Mouse (Mus musculus): ENCODE results near the gene Tmem19. TPM values are rescaled to one million over a fixed set of nuclear protein-coding genes. Genes with fewer than 3 reads are reported as not detected.
"Not testable (repeated sequence)": the region's sequence is repeated elsewhere in the genome, so short reads cannot be mapped to it uniquely, and the experiment has no call there.

Gene Tmem19
- polyA plus RNA-seq, 1 experiment from 2014 or later: 20.3 TPM

- no peaks in the 10 kb centered on the region for H3K9me3 ChIP-seq
- H3K36me3 ChIP-seq: no peaks in the 10 kb centered on the region
- H3K27ac ChIP-seq (replicated peaks): no peak overlapping the region
- no peaks in the 10 kb centered on the region for H3K27me3 ChIP-seq (replicated peaks)
- H3K4me3 ChIP-seq: no peak overlapping the region
- peaks cover 2% of the 10 kb centered on the region for H3K4me1 ChIP-seq
- WGBS: 69% methylated on average over 5 of the region's 5 CpGs
- no peak overlapping the region for H3K9ac ChIP-seq
- H3K4me2 ChIP-seq: no peak overlapping the region
- no peak for ATAC-seq (ENCODE audit: extremely low read depth, insufficient number of reproducible peaks, low FRiP score, low TSS enrichment)
Measured at GRCm38 (mm10) chr10:115321317-115322035, 40.8 kb downstream of the Tmem19 start.

DNA sequence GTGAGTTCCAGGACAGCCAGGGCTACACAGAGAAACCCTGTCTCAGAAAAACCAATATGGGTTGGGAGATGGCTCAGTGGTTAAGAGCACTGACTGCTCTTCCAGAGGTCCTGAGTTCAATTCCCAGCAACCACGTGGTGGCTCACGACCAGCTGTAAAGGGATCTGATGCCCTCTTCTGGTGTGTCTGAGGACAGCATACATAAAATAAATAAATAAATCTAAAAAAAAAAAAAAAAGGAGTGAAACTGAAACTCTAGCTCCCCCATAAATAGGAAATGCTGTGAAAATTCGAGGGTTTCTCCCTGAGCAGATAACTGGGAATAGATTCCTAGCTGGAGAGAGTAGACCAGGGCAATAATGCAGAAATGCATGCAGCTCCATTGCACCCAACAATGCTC is 43.9 kb downstream of the Tmem19 start:
- H3K36me3 ChIP-seq; ATAC-seq (ENCODE audit: extremely low read depth, insufficient number of reproducible peaks, low FRiP score, low TSS enrichment); H3K4me2 ChIP-seq; H3K27me3 ChIP-seq (replicated peaks); H3K9ac ChIP-seq; H3K27ac ChIP-seq (replicated peaks); H3K4me3 ChIP-seq; H3K9me3 ChIP-seq: not testable (repeated sequence)
- 55% methylated on average over 3 of the region's 3 CpGs for WGBS
- H3K4me1 ChIP-seq: peaks cover 15% of the 10 kb centered on the region

DNA sequence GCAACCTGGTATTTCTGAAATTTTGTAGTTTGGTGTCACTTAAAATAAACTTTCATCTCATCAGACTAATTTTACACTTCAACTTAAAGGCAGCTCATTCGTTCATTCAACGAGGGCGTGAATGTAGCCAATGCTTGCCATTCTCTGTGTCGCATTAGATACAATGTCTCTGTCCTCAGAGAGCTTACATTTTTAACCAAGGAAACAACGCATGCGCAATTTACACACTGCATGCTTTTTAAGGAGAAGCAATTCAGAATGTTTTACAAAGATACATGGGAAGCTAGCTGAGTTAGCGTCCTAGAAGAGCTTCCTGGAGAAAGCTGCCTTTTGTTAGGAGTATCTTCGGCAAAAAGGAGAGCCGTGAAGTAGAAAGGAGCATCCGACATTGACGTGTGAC is 46.0 kb downstream of the Tmem19 start:
- peak overlapping the region; percentile 97 for H3K4me3 ChIP-seq
- H3K4me1 ChIP-seq: peaks cover 36% of the 10 kb centered on the region
- H3K9ac ChIP-seq: peak overlapping the region; percentile 98
- no peaks in the 10 kb centered on the region; the same call in 1 of the 2 replicates for H3K36me3 ChIP-seq
- ATAC-seq (ENCODE audit: extremely low read depth, insufficient number of reproducible peaks, low FRiP score, low TSS enrichment): no peak
- no peaks in the 10 kb centered on the region for H3K27me3 ChIP-seq (replicated peaks)
- H3K27ac ChIP-seq (replicated peaks): peak overlapping the region; percentile 98
- no peaks in the 10 kb centered on the region for H3K9me3 ChIP-seq
- H3K4me2 ChIP-seq: peak overlapping the region; percentile 77
- 46% methylated on average over 11 of the region's 11 CpGs for WGBS

GRCm38 (mm10) chr10:115315473-115316171 is 46.7 kb downstream of the Tmem19 start, which contains the start of gene Rab21:
TSS of gene Rab21 (minus strand) at chr10:115315594.
- Histone ChIP-seq H3K9me3 (no peaks in the 10 kb centered on the region), H3K36me3 (no peaks in the 10 kb centered on the region; the same call in 1 of the 2 replicates), H3K4me2 (peak within 1 kb of the TSS; percentile 77), H3K27me3 (replicated peaks) (no peaks in the 10 kb centered on the region), H3K4me3 (peak within 1 kb of the TSS; percentile 97), H3K27ac (replicated peaks) (peak within 1 kb of the TSS; percentile 98), H3K9ac (peak within 1 kb of the TSS; percentile 98), H3K4me1 (peaks cover 43% of the 10 kb centered on the region)
- under 1% methylated on average over 47 of the region's 48 CpGs for WGBS
- ATAC-seq (ENCODE audit: extremely low read depth, insufficient number of reproducible peaks, low FRiP score, low TSS enrichment): peak; percentile 88

GRCm38 (mm10) chr10:115314582-115315452 is 47.5 kb downstream of the Tmem19 start:
- peak overlapping the region; percentile 97 for H3K4me3 ChIP-seq
- WGBS: under 1% methylated on average over 53 of the region's 73 CpGs
- peak overlapping the region; percentile 77 for H3K4me2 ChIP-seq
- ATAC-seq (ENCODE audit: extremely low read depth, insufficient number of reproducible peaks, low FRiP score, low TSS enrichment): peak; percentile 71
- H3K36me3 ChIP-seq: no peaks in the 10 kb centered on the region; the same call in 1 of the 2 replicates
- H3K9me3 ChIP-seq: no peaks in the 10 kb centered on the region
- H3K4me1 ChIP-seq: peaks cover 51% of the 10 kb centered on the region
- H3K9ac ChIP-seq: peak overlapping the region; percentile 98
- H3K27ac ChIP-seq (replicated peaks): peak overlapping the region; percentile 98
- H3K27me3 ChIP-seq (replicated peaks): no peaks in the 10 kb centered on the region

GRCm38 (mm10) chr10:115314287-115314581 is 48.1 kb downstream of the Tmem19 start:
- Histone ChIP-seq H3K4me1 (peaks cover 56% of the 10 kb centered on the region), H3K4me2 (peak overlapping the region; percentile 77), H3K27me3 (replicated peaks) (no peaks in the 10 kb centered on the region), H3K27ac (replicated peaks) (peak overlapping the region; percentile 98; the same call in 1 of the 2 replicates), H3K9me3 (no peaks in the 10 kb centered on the region), H3K9ac (peak overlapping the region; percentile 98), H3K36me3 (no peaks in the 10 kb centered on the region; the same call in 1 of the 2 replicates), H3K4me3 (peak overlapping the region; percentile 97)
- WGBS: 13% methylated on average over 6 of the region's 6 CpGs
- no peak for ATAC-seq (ENCODE audit: extremely low read depth, insufficient number of reproducible peaks, low FRiP score, low TSS enrichment)

- no peak for ATAC-seq (ENCODE audit: extremely low read depth, insufficient number of reproducible peaks, low FRiP score, low TSS enrichment)
- Histone ChIP-seq H3K4me2 (peak overlapping the region; percentile 77), H3K9ac (peak overlapping the region; percentile 98), H3K36me3 (no peaks in the 10 kb centered on the region; the same call in 1 of the 2 replicates), H3K9me3 (no peaks in the 10 kb centered on the region), H3K27ac (replicated peaks) (0 out of 2 replicates have a peak overlapping the region, but pooled peaks have one; percentile 53), H3K27me3 (replicated peaks) (no peaks in the 10 kb centered on the region), H3K4me3 (peak overlapping the region; percentile 97), H3K4me1 (peaks cover 58% of the 10 kb centered on the region)
- WGBS: 75% methylated on average over 14 of the region's 14 CpGs
Measured at GRCm38 (mm10) chr10:115313641-115314286, 48.5 kb downstream of the Tmem19 start.

GRCm38 (mm10) chr10:115312732-115313131 is 49.6 kb downstream of the Tmem19 start:
- peaks cover 58% of the 10 kb centered on the region for H3K4me1 ChIP-seq
- H3K27me3 ChIP-seq (replicated peaks): no peaks in the 10 kb centered on the region
- H3K4me2 ChIP-seq: peak overlapping the region; percentile 77
- WGBS: 27% methylated on average over 3 of the region's 3 CpGs
- peak overlapping the region; percentile 41 for H3K9ac ChIP-seq
- ATAC-seq (ENCODE audit: extremely low read depth, insufficient number of reproducible peaks, low FRiP score, low TSS enrichment): no peak
- peak overlapping the region; percentile 97 for H3K4me3 ChIP-seq
- H3K9me3 ChIP-seq: no peaks in the 10 kb centered on the region
- H3K36me3 ChIP-seq: no peaks in the 10 kb centered on the region; the same call in 1 of the 2 replicates
- H3K27ac ChIP-seq (replicated peaks): peak overlapping the region; percentile 53

- H3K9me3 ChIP-seq: no peaks in the 10 kb centered on the region
- peak overlapping the region; percentile 53 for H3K27ac ChIP-seq (replicated peaks)
- 77% methylated on average over 5 of the region's 5 CpGs for WGBS
- H3K36me3 ChIP-seq: no peaks in the 10 kb centered on the region; the same call in 1 of the 2 replicates
- no peak for ATAC-seq (ENCODE audit: extremely low read depth, insufficient number of reproducible peaks, low FRiP score, low TSS enrichment)
- no peaks in the 10 kb centered on the region for H3K27me3 ChIP-seq (replicated peaks)
- peak overlapping the region; percentile 97 for H3K4me3 ChIP-seq
- H3K9ac ChIP-seq: peak overlapping the region; percentile 41
- H3K4me1 ChIP-seq: peaks cover 61% of the 10 kb centered on the region
- peak overlapping the region; percentile 77 for H3K4me2 ChIP-seq
Measured at GRCm38 (mm10) chr10:115312194-115312593, 50.1 kb downstream of the Tmem19 start.

- Histone ChIP-seq H3K4me2 (no peak overlapping the region; the same call in 1 of the 2 replicates), H3K27me3 (replicated peaks) (no peaks in the 10 kb centered on the region), H3K9ac (no peak overlapping the region), H3K36me3 (no peaks in the 10 kb centered on the region; the same call in 1 of the 2 replicates), H3K4me1 (peaks cover 66% of the 10 kb centered on the region), H3K27ac (replicated peaks) (0 out of 2 replicates have a peak overlapping the region, but pooled peaks have one; percentile 32), H3K4me3 (no peak overlapping the region), H3K9me3 (no peaks in the 10 kb centered on the region)
- no peak for ATAC-seq (ENCODE audit: extremely low read depth, insufficient number of reproducible peaks, low FRiP score, low TSS enrichment)
- 77% methylated on average over 14 of the region's 14 CpGs for WGBS
Measured at GRCm38 (mm10) chr10:115311263-115311965, 50.9 kb downstream of the Tmem19 start.

Data from heart, embryonic 13.5 days (tissue).